Mouse (Mus musculus) lung, postnatal 0 days (tissue): ENCODE measurements around the gene Ogdh. TPM values are rescaled to one million over a fixed set of nuclear protein-coding genes. Genes with fewer than 3 reads are reported as not detected.
A peak's percentile ranks its signal among the peaks of the same experiment; 100 is the strongest.

Source experiments
- ATAC-seq: fragments of 200-750 bp; cut with Nextera tagmentation; 2 replicates; pipeline ENCODE4 v1.8.0; 2017; ENCODE audit warnings: moderate library complexity
- DNase-seq: peaks from one replicate; pipeline ENCODE4 v3.0.0-alpha.2; 2016; ENCODE audit warnings: low spot score
- H3K27ac ChIP-seq: fragments of 300-500 bp; sonication (generic); 2 replicates; pipeline ENCODE4 v1.5.1; 2014; ENCODE audit warnings: antibody characterized with exemption, mild to moderate bottlenecking, low read length, mixed read lengths
- H3K27me3 ChIP-seq: fragments of 300-500 bp; sonication (generic); replicated peaks from 2 replicates; pipeline ENCODE4 v1.6.1; 2014; ENCODE audit warnings: low read length, mixed read lengths; ENCODE audit not compliant: insufficient read depth
- H3K36me3 ChIP-seq: fragments of 300-500 bp; sonication (generic); 2 replicates; pipeline ENCODE4 v1.6.1; 2014; ENCODE audit warnings: low read length, mixed read lengths; ENCODE audit not compliant: insufficient read depth
- H3K4me1 ChIP-seq: fragments of 300-500 bp; sonication (generic); 2 replicates; pipeline ENCODE4 v1.6.1; 2014; ENCODE audit warnings: antibody characterized with exemption, low read depth, low read length, mixed read lengths; ENCODE audit not compliant: insufficient read depth
- H3K4me2 ChIP-seq: fragments of 300-500 bp; sonication (generic); replicated peaks from 2 replicates; pipeline ENCODE4 v1.6.1; 2014; ENCODE audit warnings: low read depth, mild to moderate bottlenecking, low read length, moderate library complexity, mixed read lengths
- H3K4me3 ChIP-seq: fragments of 300-500 bp; sonication (generic); 2 replicates; pipeline ENCODE4 v1.5.1; 2014; ENCODE audit warnings: low read depth, low read length
- H3K9ac ChIP-seq: fragments of 300-500 bp; sonication (generic); replicated peaks from 2 replicates; pipeline ENCODE4 v1.6.1; 2014; ENCODE audit warnings: low read depth, mild to moderate bottlenecking
- H3K9me3 ChIP-seq: fragments of 300-500 bp; sonication (generic); 2 replicates; pipeline ENCODE4 v1.6.1; 2016; ENCODE audit warnings: low read length, mixed read lengths
- CTCF ChIP-seq: IDR thresholded peaks from 2 replicates; pipeline ENCODE4 v1.5.1; 2016; ENCODE audit warnings: antibody characterized with exemption, mild to moderate bottlenecking
- EP300 ChIP-seq: IDR thresholded peaks from 2 replicates; pipeline ENCODE4 v1.6.1; 2016; ENCODE audit warnings: antibody characterized with exemption, mild to moderate bottlenecking, control low read depth
- WGBS: fragments of 180-500 bp; shearing (Covaris S2); extraction: QIAGEN DNeasy Blood & Tissue Kit; methylation state at CpG from one replicate; pipeline ENCODE4 v1.1.7; 2014; 5-methylcytosine and 5-hydroxymethylcytosine counted together
- polyA plus RNA-seq: library from polyadenylated mRNA; unstranded; fragments of >200 nt; fragmentation: Nextera tagmentation; extraction: Ambion mirVana; gene quantifications from 2 replicates; pipeline ENCODE4 v1.2.1, GENCODE M21; 2015

Gene Ogdh
- polyA plus RNA-seq, 1 experiment from 2014 or later = 78.8 TPM

DNA sequence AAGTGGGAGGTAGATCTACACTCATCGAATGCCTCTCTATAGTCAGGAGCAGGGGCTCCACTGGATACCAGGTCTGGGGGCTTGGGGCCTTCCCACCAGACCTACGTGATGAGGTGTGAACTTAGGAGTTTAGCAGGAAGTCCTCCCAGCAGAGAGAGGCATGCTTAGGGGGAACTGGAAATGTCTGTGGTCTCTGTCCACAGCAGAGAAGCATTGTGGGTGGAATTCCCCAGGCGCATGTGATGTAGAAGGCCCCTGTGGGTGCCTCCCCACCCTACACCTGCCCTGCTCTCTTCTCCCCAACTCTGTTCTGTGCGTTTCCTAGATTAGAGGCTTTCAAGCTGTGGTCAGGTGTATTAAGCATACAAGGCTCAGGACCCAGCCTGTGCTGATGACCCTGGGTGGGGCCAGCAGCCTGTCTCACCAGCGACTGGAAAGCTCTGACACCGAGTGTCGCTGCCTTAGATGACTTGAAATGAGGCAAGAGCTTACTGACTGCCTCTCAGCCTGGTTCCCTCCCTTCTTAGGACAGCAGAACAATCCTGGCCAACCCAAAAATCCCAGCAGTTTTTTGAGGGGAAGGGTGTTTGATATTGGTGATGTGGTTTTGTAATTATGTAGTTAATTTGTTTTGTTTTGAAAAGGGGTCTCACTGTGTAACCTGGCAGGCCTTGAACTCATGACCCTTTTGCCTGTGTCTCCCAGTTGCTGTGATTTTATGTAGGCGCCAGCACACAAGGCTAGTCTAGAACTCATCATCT lies 100.3 kb downstream of the Ogdh start:
- no peak for ATAC-seq
- Histone ChIP-seq H3K9me3 (no peaks in the 10 kb centered on the region), H3K9ac (no peak overlapping the region), H3K4me3 (no peak overlapping the region), H3K27me3 (no peaks in the 10 kb centered on the region), H3K4me2 (no peak overlapping the region), H3K4me1 (peaks cover 8% of the 10 kb centered on the region; the same call in 1 of the 2 replicates), H3K27ac (no peak overlapping the region), H3K36me3 (peaks cover 10% of the 10 kb centered on the region; the same call in 1 of the 2 replicates)
- WGBS = 78% methylated on average over 8 of the region's 8 CpGs
- DNase-seq = no peak
- TF ChIP-seq EP300 (no peak), CTCF (no peak)

DNA sequence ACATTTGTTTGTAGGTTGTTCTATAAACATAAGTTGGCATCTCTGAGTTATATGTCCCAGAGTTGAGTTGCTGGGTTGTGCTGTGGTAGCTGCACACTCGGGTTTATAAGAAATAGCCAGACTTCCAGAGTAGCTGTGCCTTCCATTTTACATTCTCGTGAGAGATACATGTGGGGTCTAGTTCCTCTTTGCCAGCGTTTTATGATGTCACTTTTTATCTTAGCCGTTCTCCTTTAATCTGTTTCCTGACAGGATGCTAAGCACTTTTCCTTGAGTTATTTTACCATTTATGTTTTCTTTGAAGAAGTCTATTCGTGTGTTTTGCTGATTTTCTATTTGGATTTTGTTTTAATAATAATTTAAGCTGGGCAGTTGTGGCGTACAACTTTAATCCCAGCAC lies 101.4 kb downstream of the Ogdh start:
- no peak overlapping the region for H3K9ac ChIP-seq
- WGBS = 59% methylated on average over 6 of the region's 6 CpGs

GRCm38 (mm10) chr11:6393866-6394265 lies 102.4 kb downstream of the Ogdh start:
- H3K27ac ChIP-seq = no peak overlapping the region
- H3K9ac ChIP-seq = no peak overlapping the region
- peaks cover 8% of the 10 kb centered on the region; the same call in 1 of the 2 replicates for H3K4me1 ChIP-seq
- H3K36me3 ChIP-seq = peaks cover 27% of the 10 kb centered on the region
- WGBS = 55% methylated on average over 1 of the region's 1 CpGs
- no peaks in the 10 kb centered on the region for H3K27me3 ChIP-seq
- H3K4me2 ChIP-seq = no peak overlapping the region
- H3K4me3 ChIP-seq = no peak overlapping the region
- ATAC-seq (no peak), DNase-seq (no peak)
- H3K9me3 ChIP-seq = no peaks in the 10 kb centered on the region
- no peak for TF ChIP-seq CTCF
- TF ChIP-seq EP300 = no peak

More for the DNA sequence above, 101.4 kb downstream of the Ogdh start:
- ATAC-seq (no peak), DNase-seq (no peak)
- no peak overlapping the region for H3K4me2 ChIP-seq
- no peaks in the 10 kb centered on the region for H3K9me3 ChIP-seq
- no peak overlapping the region for H3K27ac ChIP-seq
- H3K27me3 ChIP-seq = no peaks in the 10 kb centered on the region
- H3K36me3 ChIP-seq = peaks cover 21% of the 10 kb centered on the region
- H3K4me1 ChIP-seq = peaks cover 8% of the 10 kb centered on the region; the same call in 1 of the 2 replicates
- TF ChIP-seq CTCF = no peak
- TF ChIP-seq EP300 = no peak
- no peak overlapping the region for H3K4me3 ChIP-seq

- no peak overlapping the region for H3K4me3 ChIP-seq
- peaks cover 32% of the 10 kb centered on the region for H3K36me3 ChIP-seq
- H3K9ac ChIP-seq = no peak overlapping the region
- H3K9me3 ChIP-seq = no peaks in the 10 kb centered on the region
- 92% methylated on average over 5 of the region's 5 CpGs for WGBS
- TF ChIP-seq CTCF (no peak), EP300 (no peak)
- DNase-seq (no peak), ATAC-seq (no peak)
- no peak overlapping the region for H3K27ac ChIP-seq
- no peak overlapping the region for H3K4me2 ChIP-seq
- no peaks in the 10 kb centered on the region for H3K27me3 ChIP-seq
- H3K4me1 ChIP-seq = no peaks in the 10 kb centered on the region
These were observed 104.1 kb downstream of the Ogdh start for GRCm38 (mm10) chr11:6395565-6395964.

DNA sequence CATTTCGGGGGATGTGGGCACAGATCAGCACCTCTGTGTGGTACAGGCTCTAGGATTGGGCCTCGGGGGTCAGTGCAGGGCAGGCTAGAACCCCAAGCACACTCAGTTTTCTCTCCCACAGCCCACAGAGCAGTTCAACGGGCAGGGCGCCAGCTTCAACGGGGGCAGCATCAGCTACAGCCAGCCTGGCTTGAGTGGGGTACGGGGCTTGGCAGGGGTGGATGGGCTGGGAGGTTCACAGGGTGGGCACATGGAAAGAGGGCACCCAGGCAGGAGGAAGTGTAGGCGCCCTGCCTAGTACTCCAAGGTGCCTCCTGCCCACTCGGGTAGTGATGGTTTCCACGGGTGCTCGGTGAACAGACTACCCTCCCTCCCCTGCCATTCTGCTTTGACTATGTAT lies 106.7 kb downstream of the Ogdh start:
- Histone ChIP-seq H3K4me3 (no peak overlapping the region), H3K4me1 (no peaks in the 10 kb centered on the region), H3K36me3 (peaks cover 50% of the 10 kb centered on the region), H3K27ac (no peak overlapping the region), H3K9me3 (no peaks in the 10 kb centered on the region), H3K27me3 (no peaks in the 10 kb centered on the region), H3K4me2 (no peak overlapping the region), H3K9ac (no peak overlapping the region)
- TF ChIP-seq EP300 (no peak), CTCF (no peak)
- ATAC-seq (no peak), DNase-seq (no peak)
- 94% methylated on average over 10 of the region's 10 CpGs for WGBS

DNA sequence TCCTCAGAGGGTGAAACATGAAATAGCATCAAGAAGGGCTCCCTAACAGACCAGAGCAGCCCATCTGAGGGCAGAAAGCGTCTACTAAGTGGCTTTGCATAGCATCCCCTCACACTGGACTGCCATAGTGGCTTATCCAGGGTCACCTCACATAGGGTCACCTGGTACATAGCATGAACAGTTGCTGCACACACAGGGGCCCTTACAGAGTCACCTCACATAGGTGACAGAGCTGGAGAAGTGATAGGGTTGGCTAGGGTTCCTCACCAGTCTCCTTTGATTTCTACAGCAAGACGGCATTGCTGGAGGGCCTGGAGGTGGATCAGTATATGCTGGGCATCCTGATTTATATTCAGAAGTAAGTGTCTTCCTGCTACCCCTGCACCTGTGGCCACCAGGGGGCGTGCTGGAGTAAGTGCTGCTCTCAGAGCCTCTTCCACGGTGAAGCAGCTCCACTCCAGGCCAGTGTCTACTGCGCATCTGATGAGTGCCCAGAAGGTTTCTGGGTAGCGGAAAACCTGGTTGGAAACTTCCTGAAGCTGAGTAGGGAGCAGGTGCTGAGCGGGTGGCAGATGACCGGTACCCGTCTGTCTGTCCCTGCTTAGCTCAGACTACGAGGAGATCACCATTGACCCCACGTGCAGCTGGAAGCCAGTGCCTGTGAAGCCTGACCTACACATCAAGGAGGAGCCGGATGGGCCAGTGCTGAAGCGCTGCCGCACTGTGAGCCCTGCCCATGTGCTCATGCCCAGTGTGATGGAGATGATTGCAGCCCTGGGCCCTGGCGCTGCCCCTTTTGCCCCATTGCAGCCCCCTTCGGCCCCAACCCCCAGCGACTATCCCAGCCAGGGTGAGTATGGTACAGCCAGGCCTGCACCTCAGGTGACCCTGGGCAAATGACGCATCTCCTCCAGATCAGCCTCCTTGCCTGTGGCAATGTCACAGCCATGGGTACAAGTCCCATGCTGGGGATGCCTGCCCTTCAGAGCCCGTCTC lies 111.4 kb downstream of the Ogdh start:
- peaks cover 30% of the 10 kb centered on the region for H3K4me1 ChIP-seq
- no peaks in the 10 kb centered on the region for H3K9me3 ChIP-seq
- no peak overlapping the region for H3K9ac ChIP-seq
- DNase-seq (peak; percentile 60), ATAC-seq (no peak)
- H3K36me3 ChIP-seq = peaks cover 32% of the 10 kb centered on the region
- H3K4me3 ChIP-seq = no peak overlapping the region
- H3K27me3 ChIP-seq = no peaks in the 10 kb centered on the region
- peak; percentile 84 for TF ChIP-seq CTCF
- TF ChIP-seq EP300 = no peak
- H3K27ac ChIP-seq = no peak overlapping the region
- H3K4me2 ChIP-seq = no peak overlapping the region
- 85% methylated on average over 18 of the region's 19 CpGs for WGBS
